Mouse (Mus musculus) frontal cortex, adult (tissue): ENCODE data around the gene Glb1.
"Not testable (repeated sequence)": the region's sequence is repeated elsewhere in the genome, so short reads cannot be mapped to it uniquely, and the experiment has no call there.

Source experiments
- ATAC-seq: cut with Nextera tagmentation; 2 replicates; pipeline ENCODE4 v1.9.2; 2017; ENCODE audit warnings: mild to moderate bottlenecking, moderate library complexity, mixed read lengths; ENCODE audit not compliant: low TSS enrichment

The Glb1 gene

GRCm38 (mm10) chr9:114501111-114501510, 100.2 kb downstream of the Glb1 start:
- ATAC-seq = no peak

- no peak for ATAC-seq
Measured at GRCm38 (mm10) chr9:114501913-114502312, 101.0 kb downstream of the Glb1 start.

GRCm38 (mm10) chr9:114502711-114503427, 102.0 kb downstream of the Glb1 start:
- no peak for ATAC-seq

- ATAC-seq = no peak
Measured at GRCm38 (mm10) chr9:114504816-114505215, 103.9 kb downstream of the Glb1 start, which contains the start of gene Ccr4. Gene Ccr4, minus strand, starts transcription at chr9:114504916.

GRCm38 (mm10) chr9:114506564-114506963, 105.7 kb downstream of the Glb1 start:
- no peak for ATAC-seq

- no peak for ATAC-seq
Measured at GRCm38 (mm10) chr9:114507421-114507820, 106.5 kb downstream of the Glb1 start.

GRCm38 (mm10) chr9:114509785-114510184, 108.9 kb downstream of the Glb1 start:
- ATAC-seq = no peak

- no peak for ATAC-seq
Measured at GRCm38 (mm10) chr9:114512831-114513230, 112.0 kb downstream of the Glb1 start.

- no peak for ATAC-seq
Measured at GRCm38 (mm10) chr9:114515364-114515763, 114.5 kb downstream of the Glb1 start, which contains the start of gene C130032M10Rik. Gene C130032M10Rik, plus strand, starts transcription at chr9:114515697.

GRCm38 (mm10) chr9:114517924-114518497, 117.1 kb downstream of the Glb1 start:
- no peak for ATAC-seq

- ATAC-seq = no peak
Measured at GRCm38 (mm10) chr9:114518812-114519477, 118.1 kb downstream of the Glb1 start.

- ATAC-seq = not testable (repeated sequence)
Measured at GRCm38 (mm10) chr9:114520529-114520928, 119.7 kb downstream of the Glb1 start.

GRCm38 (mm10) chr9:114522041-114522440, 121.2 kb downstream of the Glb1 start:
- ATAC-seq = no peak

- ATAC-seq = no peak
Measured at GRCm38 (mm10) chr9:114522501-114522900, 121.6 kb downstream of the Glb1 start.
